Mouse (Mus musculus) cerebellum, postnatal 10 days (tissue): ENCODE data around the gene Tifab.
A peak's percentile ranks its signal among the peaks of the same experiment; 100 is the strongest.

Source experiments
- DNase-seq, 2 experiments: peaks; one replicate each; pipeline ENCODE4 v3.0.0; 2021; ENCODE audit warnings: mixed read lengths in 2 of 2

Gene Tifab

GRCm38 (mm10) chr13:56175848-56176247 lies 2.8 kb downstream of the Tifab start:
- no peak for DNase-seq

GRCm38 (mm10) chr13:56172901-56173545 lies 5.7 kb downstream of the Tifab start:
- no peak for DNase-seq

GRCm38 (mm10) chr13:56172106-56172505 lies 6.6 kb downstream of the Tifab start:
- DNase-seq: no peak

GRCm38 (mm10) chr13:56168403-56168781 lies 10.3 kb downstream of the Tifab start:
- DNase-seq: no peak

GRCm38 (mm10) chr13:56167446-56168402 lies 11.0 kb downstream of the Tifab start:
- peak; percentile 51 to 52 for DNase-seq

GRCm38 (mm10) chr13:56165561-56165960 lies 13.1 kb downstream of the Tifab start:
- DNase-seq: no peak

GRCm38 (mm10) chr13:56164372-56164771 lies 14.3 kb downstream of the Tifab start:
- no peak for DNase-seq

GRCm38 (mm10) chr13:56163751-56164150 lies 14.9 kb downstream of the Tifab start:
- peak; percentile 60 to 73 for DNase-seq

- DNase-seq: no peak
Measured at GRCm38 (mm10) chr13:56162859-56163258, 15.8 kb downstream of the Tifab start.

- no peak for DNase-seq
Measured at GRCm38 (mm10) chr13:56159614-56160363, 18.9 kb downstream of the Tifab start.

- DNase-seq: peak in 1 of 2 experiments; percentile 26
Measured at GRCm38 (mm10) chr13:56159016-56159601, 19.6 kb downstream of the Tifab start.

GRCm38 (mm10) chr13:56155671-56156070 lies 23.0 kb downstream of the Tifab start:
- DNase-seq: peak in 1 of 2 experiments; percentile 34

- peak; percentile 29 to 34 for DNase-seq
Measured at GRCm38 (mm10) chr13:56155048-56155447, 23.6 kb downstream of the Tifab start.

GRCm38 (mm10) chr13:56152773-56153460 lies 25.8 kb downstream of the Tifab start:
- no peak for DNase-seq

- DNase-seq: peak; percentile 86 to 90
Measured at GRCm38 (mm10) chr13:56151404-56152226, 27.1 kb downstream of the Tifab start.

GRCm38 (mm10) chr13:56145523-56145922 lies 33.2 kb downstream of the Tifab start:
- no peak for DNase-seq

- DNase-seq: no peak
Measured at GRCm38 (mm10) chr13:56144021-56144420, 34.7 kb downstream of the Tifab start.

GRCm38 (mm10) chr13:56143151-56143513 lies 35.6 kb downstream of the Tifab start:
- DNase-seq: no peak

- no peak for DNase-seq
Measured at GRCm38 (mm10) chr13:56142382-56143150, 36.1 kb downstream of the Tifab start.

GRCm38 (mm10) chr13:56139167-56139751 lies 39.4 kb downstream of the Tifab start:
- no peak for DNase-seq
